Mouse (Mus musculus): ENCODE data around the gene Samd4b.
"Not testable (repeated sequence)": the region's sequence is repeated elsewhere in the genome, so short reads cannot be mapped to it uniquely, and the experiment has no call there.

Samd4b gene

GRCm38 (mm10) chr7:28560856-28561255 lies 37.1 kb downstream of the Samd4b start:
- DNase-seq, result peak in 1 of 2 experiments; percentile 51

- peak in 1 of 2 experiments; percentile 29 for DNase-seq
These were observed 39.5 kb downstream of the Samd4b start for GRCm38 (mm10) chr7:28558486-28558885.

- DNase-seq, result peak; percentile 77 to 86
These were observed 40.2 kb downstream of the Samd4b start for GRCm38 (mm10) chr7:28557708-28558107.

- no peak for DNase-seq
These were observed 40.9 kb downstream of the Samd4b start for GRCm38 (mm10) chr7:28557069-28557468.

- DNase-seq, result no peak
These were observed 41.9 kb downstream of the Samd4b start for GRCm38 (mm10) chr7:28555939-28556535.

GRCm38 (mm10) chr7:28553076-28553475 lies 44.9 kb downstream of the Samd4b start:
- DNase-seq, result no peak

- DNase-seq, result no peak
These were observed 50.3 kb downstream of the Samd4b start for GRCm38 (mm10) chr7:28547628-28548027.

- DNase-seq, result no peak
These were observed 50.8 kb downstream of the Samd4b start, which contains the start of gene Nccrp1 for GRCm38 (mm10) chr7:28547154-28547553. TSS of gene Nccrp1 (minus strand) at chr7:28547254.

GRCm38 (mm10) chr7:28546649-28547048 lies 51.3 kb downstream of the Samd4b start:
- peak in 1 of 2 experiments; percentile 5 for DNase-seq

- no peak for DNase-seq
These were observed 52.1 kb downstream of the Samd4b start for GRCm38 (mm10) chr7:28545891-28546210.

- DNase-seq, result peak in 1 of 2 experiments; percentile 4
These were observed 52.7 kb downstream of the Samd4b start for GRCm38 (mm10) chr7:28545048-28545890.

GRCm38 (mm10) chr7:28544051-28544601 lies 53.8 kb downstream of the Samd4b start:
- DNase-seq, result no peak

- no peak for DNase-seq
These were observed 57.4 kb downstream of the Samd4b start, which contains the start of gene Sycn for GRCm38 (mm10) chr7:28540526-28540925. TSS of gene Sycn (plus strand) at chr7:28540885.

- not testable (repeated sequence) for DNase-seq
These were observed 59.1 kb downstream of the Samd4b start for GRCm38 (mm10) chr7:28538886-28539285.

- DNase-seq, result no peak
These were observed 65.9 kb downstream of the Samd4b start for GRCm38 (mm10) chr7:28532005-28532404.

- peak; percentile 72 to 79 for DNase-seq
These were observed 69.8 kb downstream of the Samd4b start for GRCm38 (mm10) chr7:28527922-28528719.

GRCm38 (mm10) chr7:28522536-28522935 lies 75.4 kb downstream of the Samd4b start, which contains the start of gene Ifnl3:
TSS of gene Ifnl3 (plus strand) at chr7:28522836.
- DNase-seq, result not testable (repeated sequence)

- DNase-seq, result no peak
These were observed 86.5 kb downstream of the Samd4b start for GRCm38 (mm10) chr7:28511441-28511840.

- not testable (repeated sequence) for DNase-seq
These were observed 87.5 kb downstream of the Samd4b start, which contains the start of gene Ifnl2 for GRCm38 (mm10) chr7:28510405-28510974. TSS of gene Ifnl2 (minus strand) at chr7:28510455.

- not testable (repeated sequence) for DNase-seq
These were observed 88.8 kb downstream of the Samd4b start for GRCm38 (mm10) chr7:28509121-28509520.

GRCm38 (mm10) chr7:28505585-28505984 lies 92.4 kb downstream of the Samd4b start:
- no peak for DNase-seq

- no peak for DNase-seq
These were observed 102.5 kb downstream of the Samd4b start for GRCm38 (mm10) chr7:28495426-28495825.
